Mouse (Mus musculus): Measurements from ENCODE around the gene Cish. TPM values are rescaled to one million over a fixed set of nuclear protein-coding genes. Genes with fewer than 3 reads are reported as not detected.

Gene Cish
- polyA plus RNA-seq (2017; shearing (Covaris generic)): 220 TPM

GRCm38 (mm10) chr9:107296016-107296040 is at the start of gene Cish:
Gene Cish (plus strand): TSS chr9:107296026.

GRCm38 (mm10) chr9:107289211-107290076 is 6.4 kb upstream of the Cish start, which contains the start of gene Mapkapk3:
Gene Mapkapk3 (minus strand): TSS chr9:107289877.

GRCm38 (mm10) chr9:107338172-107338883 is 42.5 kb downstream of the Cish start, which contains the start of gene Hemk1:
Gene Hemk1 (minus strand): TSS chr9:107338350.

GRCm38 (mm10) chr9:107340267-107340859 is 44.5 kb downstream of the Cish start, which contains the start of gene 6430571L13Rik:
Gene 6430571L13Rik (plus strand): TSS chr9:107340602.

Other genes starting within 250 kb of the Cish start
- 0.13 TPM for gene Dock3, start 64.1 kb upstream of the Cish start, polyA plus RNA-seq (2017; shearing (Covaris generic))
- 148 TPM for gene Mapkapk3, start 6.1 kb upstream of the Cish start, polyA plus RNA-seq (2017; shearing (Covaris generic))
- gene Hemk1, start 42.3 kb downstream of the Cish start, polyA plus RNA-seq (2017; shearing (Covaris generic)): 26.2 TPM
- 2.4 TPM for gene 6430571L13Rik, start 44.6 kb downstream of the Cish start, polyA plus RNA-seq (2017; shearing (Covaris generic))
- gene Cacna2d2, start 103.6 kb downstream of the Cish start, polyA plus RNA-seq (2017; shearing (Covaris generic)): 0.87 TPM
- 63.5 TPM for gene Tmem115, start 237.9 kb downstream of the Cish start, polyA plus RNA-seq (2017; shearing (Covaris generic))
- 62.6 TPM for gene Cyb561d2, start 246.2 kb downstream of the Cish start, polyA plus RNA-seq (2017; shearing (Covaris generic))
- gene Nprl2, start 246.2 kb downstream of the Cish start, polyA plus RNA-seq (2017; shearing (Covaris generic)): 68.1 TPM

Measured in inflammation-experienced regulatory T-cells, adult 16 weeks (primary cell).